21 mouse cellular contexts compared by ENCODE assay signal in genomic region chr16:23106121-23106520, GRCm38 (mm10). TPM values are rescaled to one million over a fixed set of nuclear protein-coding genes. Genes with fewer than 3 reads are reported as not detected.
DNase-seq lines count a peak whose midpoint lies in the region; ATAC-seq and TF ChIP-seq lines count a peak whose summit lies in the region.
"Had no signal": no experiment of that assay in that cellular context is flagged by ENCODE, and none has a peak within 500 bp of the region (broad histone marks: within the 10 kb centered on the region; RNA-seq: fewer than 3 reads in every experiment).

No protein-coding gene starts in this region.

- no peaks in the 10 kb centered on the region for H3K27me3 ChIP-seq in liver, adult 2 months (ENCODE audit: control insufficient read depth, insufficient read depth, low read length)
- H3K27me3 ChIP-seq in E14TG2a.4 (ENCODE audit: insufficient read depth, low read length), result no peaks in the 10 kb centered on the region
- H3K27me3 ChIP-seq: embryonic facial prominence, embryonic 13.5 days had no signal

- H3K9ac ChIP-seq in liver, adult 2 months (ENCODE audit: low read depth, low read length), result no peak overlapping the region

- WGBS in liver, adult 2 months, result 52% methylated on average over 7 of the region's 7 CpGs

- DNase-seq in liver, adult 2 months (ENCODE audit: extremely low read depth, low read depth, low spot score), result peak; percentile 56
- DNase-seq in liver, result no peak
- peak; percentile 47 for DNase-seq in induced T-regulatory cell, adult 2 months (ENCODE audit: low read depth)
- no peak for DNase-seq in urinary bladder, postnatal 25 days (ENCODE audit: low spot score)
- no peak for DNase-seq in left cerebral cortex, postnatal 4 days
- DNase-seq: gastrocnemius, adult 2 months; heart, adult 2 months; kidney, adult 11 months; kidney, postnatal 10 days; lung, adult 2 months; midbrain, embryonic 14.5 days; spleen, adult 18-20 months had no signal

- H3K27ac ChIP-seq in liver, adult 2 months (replicated peaks; ENCODE audit: insufficient read depth, low read depth, low read length), result no peak overlapping the region

- peak; percentile 41; the same call in 1 of the 2 replicates for ATAC-seq in monocyte, adult 5-6 weeks (replicated peaks; ENCODE audit: insufficient number of reproducible peaks, low FRiP score, low TSS enrichment, poor library complexity, severe bottlenecking)

- TF ChIP-seq POLR2A in liver, adult 2 months (IDR thresholded peaks at IDR 0.05; ENCODE audit: extremely low read depth, insufficient read depth, low read length), result no peak

- H3K4me3 ChIP-seq in liver, adult 2 months (ENCODE audit: insufficient read depth, low read depth, low read length), result no peak overlapping the region
- H3K4me3 ChIP-seq in E14TG2a.4 (replicated peaks; ENCODE audit: low read length), result peak overlapping the region; percentile 100

- peaks cover 9% of the 10 kb centered on the region for H3K79me2 ChIP-seq in liver, adult 2 months (ENCODE audit: control insufficient read depth, insufficient read depth, low read length)

- intact Hi-C loops in left cerebral cortex, postnatal 4 days (cut with DNase I), result no loop called here

- peaks cover 24% of the 10 kb centered on the region for H3K36me3 ChIP-seq in liver, adult 2 months (ENCODE audit: control insufficient read depth, insufficient read depth, low read length)
- H3K36me3 ChIP-seq in E14TG2a.4 (ENCODE audit: insufficient read depth, low read length), result peaks cover 35% of the 10 kb centered on the region

- H3K4me1 ChIP-seq in liver, adult 2 months (ENCODE audit: control insufficient read depth, insufficient read depth, low read length), result peaks cover 9% of the 10 kb centered on the region; the same call in 1 of the 2 replicates
- H3K4me1 ChIP-seq in E14TG2a.4 (replicated peaks; ENCODE audit: low read depth, low read length), result peaks cover 43% of the 10 kb centered on the region

- TF ChIP-seq CTCF in liver, adult 2 months (IDR thresholded peaks at IDR 0.05; ENCODE audit: low read depth, low read length), result no peak
- no peak for TF ChIP-seq CTCF in E14TG2a.4 (conservative IDR thresholded peaks at IDR 0.05; ENCODE audit: low read length)

- no peaks in the 10 kb centered on the region for H3K9me3 ChIP-seq in E14TG2a.4 (ENCODE audit: low read length)
- H3K9me3 ChIP-seq: embryonic facial prominence, embryonic 13.5 days had no signal

RNA-seq across cellular contexts. Expression of gene Eif4a2, which starts 1.1 kb away (rescaled TPM):
- 325 and 412 TPM in 2 replicates for total RNA-seq in liver, adult 2 months (2014; rRNA removed)
- 64.4 and 75.9 TPM in 2 replicates for polyA plus RNA-seq in liver, adult 2 months (2012; rRNA removed)
- 1,626 to 2,036 TPM (median 1,817 TPM) in 3 replicates for total RNA-seq in monocyte, adult 5-6 weeks (2017)
- total RNA-seq in left cerebral cortex, postnatal 4 days (2021), result 100 to 1,000 TPM; 666 to 672 TPM

RNA-seq across cellular contexts. Expression of gene Rfc4, which starts 21.4 kb away (rescaled TPM):
- total RNA-seq in liver, adult 2 months (2014; rRNA removed), result 5.2 and 5.3 TPM in 2 replicates
- 0.32 TPM in 1 of 2 replicates, not detected in the other for polyA plus RNA-seq in liver, adult 2 months (2012; rRNA removed)
- 6.0 to 13.5 TPM (median 12.6 TPM) in 3 replicates for total RNA-seq in monocyte, adult 5-6 weeks (2017)
- 10 to 100 TPM in 1 of 2 experiments, 1 to 10 TPM in 1; 9.7 to 11.5 TPM for total RNA-seq in left cerebral cortex, postnatal 4 days (2021)

RNA-seq across cellular contexts. Expression of gene Adipoq, which starts 40.2 kb away (rescaled TPM):
- 0.87 and 1.2 TPM in 2 replicates for total RNA-seq in liver, adult 2 months (2014; rRNA removed)
- 0.09 TPM in 1 of 2 replicates, not detected in the other for polyA plus RNA-seq in liver, adult 2 months (2012; rRNA removed)
- total RNA-seq in monocyte, adult 5-6 weeks (2017), result not detected in 3 replicates
- total RNA-seq in left cerebral cortex, postnatal 4 days (2021), result not detected
- total RNA-seq: layer of hippocampus, adult 2 months; left cerebral cortex, adult 18-20 months had no signal
- polyA plus RNA-seq: embryonic facial prominence, embryonic 13.5 days; hindbrain, embryonic 11.5 days; limb, embryonic 11.5 days; midbrain, embryonic 14.5 days; stomach, embryonic 14.5 days had no signal

RNA-seq across cellular contexts. Expression of gene Kng1, which starts 48.5 kb away (rescaled TPM):
- total RNA-seq in liver, adult 2 months (2014; rRNA removed), result 1,906 and 2,075 TPM in 2 replicates
- 642 and 701 TPM in 2 replicates for polyA plus RNA-seq in liver, adult 2 months (2012; rRNA removed)
- not detected in 3 replicates for total RNA-seq in monocyte, adult 5-6 weeks (2017)
- not detected for total RNA-seq in left cerebral cortex, postnatal 4 days (2021)
- total RNA-seq: gastrocnemius, adult 2 months; heart, adult 2 months; layer of hippocampus, adult 2 months; left cerebral cortex, adult 18-20 months had no signal
- polyA plus RNA-seq: cortical plate, adult 2 months; embryonic facial prominence, embryonic 13.5 days; heart, adult 2 months; hindbrain, embryonic 11.5 days; midbrain, embryonic 14.5 days had no signal

Comparison
In these comparisons a context has a peak if more than half of its experiments do, and no peak if none do; other contexts are left out.
1. DNase-seq: peak in liver, adult 2 months (single experiment) and induced T-regulatory cell, adult 2 months (single experiment); none in liver (single experiment), urinary bladder, postnatal 25 days (single experiment) and left cerebral cortex, postnatal 4 days (single experiment).